Mouse (Mus musculus) layer of hippocampus, adult 6 months (tissue): ENCODE results near the gene Gm28998. TPM values are rescaled to one million over a fixed set of nuclear protein-coding genes. Genes with fewer than 3 reads are reported as not detected.

Experiments
- long read RNA-seq, 2 experiments: library from polyadenylated mRNA; unstranded; transcript quantifications; one replicate each; pipeline ENCODE4 v2.0.0; 2019 to 2020
- polyA plus RNA-seq: library from polyadenylated mRNA; unstranded; fragments of <200 nt; fragmentation: Nextera tagmentation; gene quantifications from 2 replicates; pipeline ENCODE4 v1.2.3, GENCODE M21; 2021

Gm28998 gene
- polyA plus RNA-seq, result not detected in 2 replicates
- long read RNA-seq, experiment 1, result 0 reads
- long read RNA-seq, experiment 2, result 0 reads

GRCm38 (mm10) chrY:7253487-7253886 is at the start of gene Gm28998:
TSS of gene Gm28998 (plus strand) at chrY:7253787.

Other genes with a start within 250 kb of the Gm28998 start
- gene Gm21244, start 84.5 kb upstream of the Gm28998 start, polyA plus RNA-seq, result not detected in 2 replicates
- not detected in 2 replicates for gene Gm21788, start 151.2 kb downstream of the Gm28998 start, polyA plus RNA-seq